Mouse (Mus musculus): ENCODE results near the gene Phc2. TPM values are rescaled to one million over a fixed set of nuclear protein-coding genes. Genes with fewer than 3 reads are reported as not detected.

Gene Phc2
- polyA plus RNA-seq, 1 experiment: 100 TPM

GRCm38 (mm10) chr4:128617363-128618120 is 37.0 kb upstream of the Phc2 start:
- no peaks in the 10 kb centered on the region for H3K27me3 ChIP-seq (ENCODE audit: control insufficient read depth, insufficient read depth, insufficient read length)
- no peak for TF ChIP-seq MYOG (IDR thresholded peaks at IDR 0.05; ENCODE audit: control insufficient read depth in 1 of 3, insufficient read depth in 1 of 3, insufficient read length in 2 of 3, low read depth in 2 of 3)
- TF ChIP-seq E2F4 (IDR thresholded peaks at IDR 0.05; ENCODE audit: insufficient read depth): no peak
- TF ChIP-seq REST (IDR thresholded peaks at IDR 0.05; ENCODE audit: insufficient read depth, insufficient read length): no peak
- no peak overlapping the region for H3K4me2 ChIP-seq (ENCODE audit: low read depth)
- no peaks in the 10 kb centered on the region for H3K79me2 ChIP-seq (ENCODE audit: control insufficient read depth, insufficient read depth)
- H3ac ChIP-seq (ENCODE audit: control insufficient read depth, insufficient read length): no peak overlapping the region
- no peak overlapping the region for H3K4me3 ChIP-seq
- no peaks in the 10 kb centered on the region for H3K36me3 ChIP-seq (ENCODE audit: control insufficient read depth, insufficient read depth)

GRCm38 (mm10) chr4:128618246-128618911 is 36.1 kb upstream of the Phc2 start, which contains the start of gene Tlr12:
Gene Tlr12 (minus strand): TSS chr4:128618619.
- no peak for TF ChIP-seq MYOG (IDR thresholded peaks at IDR 0.05; ENCODE audit: control insufficient read depth in 1 of 3, insufficient read depth in 1 of 3, insufficient read length in 2 of 3, low read depth in 2 of 3)
- TF ChIP-seq REST (IDR thresholded peaks at IDR 0.05; ENCODE audit: insufficient read depth, insufficient read length): no peak
- TF ChIP-seq CEBPB (IDR thresholded peaks at IDR 0.05; ENCODE audit: insufficient read depth, poor library complexity, severe bottlenecking): no peak
- TF ChIP-seq MYOD1 (IDR thresholded peaks at IDR 0.05; ENCODE audit: control insufficient read depth in 1 of 3, insufficient read length in 2 of 3, low read depth in 2 of 3): no peak
- no peak for TF ChIP-seq MAX (IDR thresholded peaks at IDR 0.05; ENCODE audit: low read depth)
- no peak for TF ChIP-seq SRF (IDR thresholded peaks at IDR 0.05; ENCODE audit: control insufficient read depth, insufficient read length, low read depth)
- no peak for TF ChIP-seq TCF3 (IDR thresholded peaks at IDR 0.05; ENCODE audit: insufficient read length, low read depth)
- TF ChIP-seq POLR2A (IDR thresholded peaks at IDR 0.05; ENCODE audit: insufficient read length, low read depth): no peak
- no peak for TF ChIP-seq TCF12 (IDR thresholded peaks at IDR 0.05; ENCODE audit: insufficient read depth, poor library complexity, severe bottlenecking)
- no peak for TF ChIP-seq POLR2AphosphoS2 (IDR thresholded peaks at IDR 0.05; ENCODE audit: insufficient read length, low read depth)
- TF ChIP-seq USF1 (IDR thresholded peaks at IDR 0.05; ENCODE audit: low read depth): no peak
- TF ChIP-seq E2F4 (IDR thresholded peaks at IDR 0.05; ENCODE audit: insufficient read depth): no peak
- Histone ChIP-seq H3K79me2 (ENCODE audit: control insufficient read depth, insufficient read depth) (no peaks in the 10 kb centered on the region), H3K4me3 (no peak within 1 kb of the TSS), H3K36me3 (ENCODE audit: control insufficient read depth, insufficient read depth) (no peaks in the 10 kb centered on the region), H3ac (ENCODE audit: control insufficient read depth, insufficient read length) (no peak within 1 kb of the TSS), H3K27me3 (ENCODE audit: control insufficient read depth, insufficient read depth, insufficient read length) (no peaks in the 10 kb centered on the region), H3K4me2 (ENCODE audit: low read depth) (no peak within 1 kb of the TSS)

DNA sequence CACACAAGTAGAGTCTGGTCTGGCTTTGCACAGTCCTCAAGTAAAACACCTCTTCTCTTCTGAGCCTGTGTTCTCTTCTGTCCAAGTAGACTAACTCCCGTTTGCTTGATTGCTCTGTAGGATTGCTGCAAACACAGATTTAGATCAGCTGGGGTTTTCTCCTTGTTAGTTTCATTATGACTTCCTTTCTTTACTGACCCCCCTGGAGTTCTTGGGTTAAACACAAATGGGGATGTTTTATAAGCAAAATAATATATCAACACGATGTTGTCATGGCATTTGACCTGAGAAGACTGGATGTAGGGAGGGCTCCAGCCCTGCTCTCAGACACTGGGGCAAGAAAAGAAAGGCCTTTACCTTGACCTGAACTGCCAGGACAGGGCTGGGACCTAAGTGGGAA is 35.5 kb upstream of the Phc2 start:
- Histone ChIP-seq H3ac (ENCODE audit: control insufficient read depth, insufficient read length) (no peak overlapping the region), H3K79me2 (ENCODE audit: control insufficient read depth, insufficient read depth) (no peaks in the 10 kb centered on the region), H3K4me3 (no peak overlapping the region), H3K36me3 (ENCODE audit: control insufficient read depth, insufficient read depth) (no peaks in the 10 kb centered on the region), H3K27me3 (ENCODE audit: control insufficient read depth, insufficient read depth, insufficient read length) (no peaks in the 10 kb centered on the region), H3K4me2 (ENCODE audit: low read depth) (no peak overlapping the region)
- TF ChIP-seq MYOG (IDR thresholded peaks at IDR 0.05; ENCODE audit: control insufficient read depth in 1 of 3, insufficient read depth in 1 of 3, insufficient read length in 2 of 3, low read depth in 2 of 3) (no peak), POLR2AphosphoS2 (IDR thresholded peaks at IDR 0.05; ENCODE audit: insufficient read length, low read depth) (no peak), E2F4 (IDR thresholded peaks at IDR 0.05; ENCODE audit: insufficient read depth) (no peak)

GRCm38 (mm10) chr4:128620572-128620971 is 33.9 kb upstream of the Phc2 start:
- Histone ChIP-seq H3K36me3 (ENCODE audit: control insufficient read depth, insufficient read depth) (no peaks in the 10 kb centered on the region), H3K79me2 (ENCODE audit: control insufficient read depth, insufficient read depth) (no peaks in the 10 kb centered on the region), H3ac (ENCODE audit: control insufficient read depth, insufficient read length) (no peak overlapping the region), H3K4me3 (no peak overlapping the region), H3K4me2 (ENCODE audit: low read depth) (no peak overlapping the region), H3K27me3 (ENCODE audit: control insufficient read depth, insufficient read depth, insufficient read length) (no peaks in the 10 kb centered on the region)
- no peak for TF ChIP-seq E2F4 (IDR thresholded peaks at IDR 0.05; ENCODE audit: insufficient read depth)
- no peak for TF ChIP-seq TCF3 (IDR thresholded peaks at IDR 0.05; ENCODE audit: insufficient read length, low read depth)
- TF ChIP-seq MAX (IDR thresholded peaks at IDR 0.05; ENCODE audit: low read depth): no peak
- no peak for TF ChIP-seq REST (IDR thresholded peaks at IDR 0.05; ENCODE audit: insufficient read depth, insufficient read length)
- no peak for TF ChIP-seq MYOD1 (IDR thresholded peaks at IDR 0.05; ENCODE audit: control insufficient read depth in 1 of 3, insufficient read length in 2 of 3, low read depth in 2 of 3)
- TF ChIP-seq TCF12 (IDR thresholded peaks at IDR 0.05; ENCODE audit: insufficient read depth, poor library complexity, severe bottlenecking): no peak
- no peak for TF ChIP-seq SRF (IDR thresholded peaks at IDR 0.05; ENCODE audit: control insufficient read depth, insufficient read length, low read depth)
- no peak for TF ChIP-seq MYOG (IDR thresholded peaks at IDR 0.05; ENCODE audit: control insufficient read depth in 1 of 3, insufficient read depth in 1 of 3, insufficient read length in 2 of 3, low read depth in 2 of 3)
- TF ChIP-seq POLR2A (IDR thresholded peaks at IDR 0.05; ENCODE audit: insufficient read length, low read depth): no peak
- TF ChIP-seq USF1 (IDR thresholded peaks at IDR 0.05; ENCODE audit: low read depth): no peak
- no peak for TF ChIP-seq CEBPB (IDR thresholded peaks at IDR 0.05; ENCODE audit: insufficient read depth, poor library complexity, severe bottlenecking)
- no peak for TF ChIP-seq POLR2AphosphoS2 (IDR thresholded peaks at IDR 0.05; ENCODE audit: insufficient read length, low read depth)

DNA sequence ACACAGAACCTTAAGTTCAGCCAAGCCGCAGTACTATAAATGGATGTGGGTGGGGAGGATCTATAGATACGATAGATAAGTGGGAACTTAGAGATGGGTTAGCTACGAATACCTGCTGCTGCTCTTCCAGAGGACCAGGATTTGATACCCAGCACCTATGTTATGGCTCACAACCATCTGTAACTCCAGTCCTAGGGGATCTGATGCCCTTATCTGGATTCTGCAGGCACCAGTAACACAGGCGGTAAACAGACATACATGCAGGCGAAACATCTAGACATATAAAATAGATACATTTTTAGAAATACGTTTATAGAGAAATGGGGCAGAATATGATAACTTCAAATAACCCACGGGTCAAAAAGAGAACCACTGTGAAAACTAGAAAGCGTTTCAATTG is 33.4 kb upstream of the Phc2 start:
- no peak overlapping the region for H3ac ChIP-seq (ENCODE audit: control insufficient read depth, insufficient read length)
- H3K4me2 ChIP-seq (ENCODE audit: low read depth): no peak overlapping the region

More for the DNA sequence above, 33.4 kb upstream of the Phc2 start:
- H3K27me3 ChIP-seq (ENCODE audit: control insufficient read depth, insufficient read depth, insufficient read length): no peaks in the 10 kb centered on the region
- H3K79me2 ChIP-seq (ENCODE audit: control insufficient read depth, insufficient read depth): no peaks in the 10 kb centered on the region
- TF ChIP-seq TCF3 (IDR thresholded peaks at IDR 0.05; ENCODE audit: insufficient read length, low read depth) (no peak), MYOG (IDR thresholded peaks at IDR 0.05; ENCODE audit: control insufficient read depth in 1 of 3, insufficient read depth in 1 of 3, insufficient read length in 2 of 3, low read depth in 2 of 3) (no peak), USF1 (IDR thresholded peaks at IDR 0.05; ENCODE audit: low read depth) (no peak), TCF12 (IDR thresholded peaks at IDR 0.05; ENCODE audit: insufficient read depth, poor library complexity, severe bottlenecking) (no peak), POLR2A (IDR thresholded peaks at IDR 0.05; ENCODE audit: insufficient read length, low read depth) (no peak), POLR2AphosphoS2 (IDR thresholded peaks at IDR 0.05; ENCODE audit: insufficient read length, low read depth) (no peak), MAX (IDR thresholded peaks at IDR 0.05; ENCODE audit: low read depth) (no peak), E2F4 (IDR thresholded peaks at IDR 0.05; ENCODE audit: insufficient read depth) (no peak), SRF (IDR thresholded peaks at IDR 0.05; ENCODE audit: control insufficient read depth, insufficient read length, low read depth) (no peak), REST (IDR thresholded peaks at IDR 0.05; ENCODE audit: insufficient read depth, insufficient read length) (no peak), MYOD1 (IDR thresholded peaks at IDR 0.05; ENCODE audit: control insufficient read depth in 1 of 3, insufficient read length in 2 of 3, low read depth in 2 of 3) (no peak), CEBPB (IDR thresholded peaks at IDR 0.05; ENCODE audit: insufficient read depth, poor library complexity, severe bottlenecking) (no peak)
- no peak overlapping the region for H3K4me3 ChIP-seq
- no peaks in the 10 kb centered on the region for H3K36me3 ChIP-seq (ENCODE audit: control insufficient read depth, insufficient read depth)

All from myocyte (in vitro differentiated cells).